Mouse (Mus musculus) layer of hippocampus, adult 9-11 months (tissue): ENCODE measurements at regions not wholly inside any gene's neighbourhood (a gene's known extent, or its start where the extent isn't known, plus 50 kb on each side); places are given as distances from the start of the nearest gene placed in this dataset.
"Not testable (repeated sequence)": the region's sequence is repeated elsewhere in the genome, so short reads cannot be mapped to it uniquely, and the experiment has no call there.

Experiments used
- DNase-seq: peaks from one replicate; pipeline ENCODE4 v3.0.0; 2022

GRCm38 (mm10) chr12:77052853-77053252 is 90.9 kb upstream of the Max start:
- peak; percentile 52 for DNase-seq

- no peak for DNase-seq
Measured at GRCm38 (mm10) chr12:77048380-77048779, 86.4 kb upstream of the Max start.

GRCm38 (mm10) chr12:77047273-77047672 is 85.3 kb upstream of the Max start:
- no peak for DNase-seq

- no peak for DNase-seq
Measured at GRCm38 (mm10) chr12:77045956-77046355, 84.0 kb upstream of the Max start.

- no peak for DNase-seq
Measured at GRCm38 (mm10) chr12:77045356-77045755, 83.4 kb upstream of the Max start.

GRCm38 (mm10) chr12:77042356-77042755 is 80.4 kb upstream of the Max start:
- DNase-seq, result no peak

- DNase-seq, result no peak
Measured at GRCm38 (mm10) chr12:77041141-77041540, 79.1 kb upstream of the Max start.

- no peak for DNase-seq
Measured at GRCm38 (mm10) chr12:77039953-77040305, 77.9 kb upstream of the Max start.

- no peak for DNase-seq
Measured at GRCm38 (mm10) chr12:77039295-77039952, 77.4 kb upstream of the Max start.

GRCm38 (mm10) chr12:77035676-77036075 is 73.7 kb upstream of the Max start:
- DNase-seq, result no peak

GRCm38 (mm10) chr12:77031448-77031847 is 69.4 kb upstream of the Max start:
- DNase-seq, result no peak

- no peak for DNase-seq
Measured at GRCm38 (mm10) chr12:77025431-77025879, 63.5 kb upstream of the Max start.

- DNase-seq, result no peak
Measured at GRCm38 (mm10) chr12:77022538-77022937, 60.5 kb upstream of the Max start.

- DNase-seq, result no peak
Measured at GRCm38 (mm10) chr12:77021881-77022280, 59.9 kb upstream of the Max start.

- DNase-seq, result peak; percentile 69
Measured at GRCm38 (mm10) chr12:77019708-77020511, 57.9 kb upstream of the Max start.

GRCm38 (mm10) chr12:77019148-77019547 is 57.1 kb upstream of the Max start:
- DNase-seq, result not testable (repeated sequence)

GRCm38 (mm10) chr12:77018373-77018772 is 56.4 kb upstream of the Max start:
- no peak for DNase-seq

- no peak for DNase-seq
Measured at GRCm38 (mm10) chr12:77014908-77015307, 52.9 kb upstream of the Max start.
